Mouse (Mus musculus): Measurements from ENCODE around the gene Tnpo3. TPM values are rescaled to one million over a fixed set of nuclear protein-coding genes. Genes with fewer than 3 reads are reported as not detected.
A peak's percentile ranks its signal among the peaks of the same experiment; 100 is the strongest.

Gene Tnpo3
- 64.9 and 71.5 TPM in 2 replicates for total RNA-seq (2012; rRNA removed)
- 100 to 1,000 TPM; 139 to 148 TPM for polyA plus RNA-seq (2012; ENCODE audit: insufficient read depth in 1 of 2, insufficient read length in 2 of 2, low read depth in 1 of 2, low replicate concordance in 2 of 2, missing spikeins in 1 of 2)

DNA sequence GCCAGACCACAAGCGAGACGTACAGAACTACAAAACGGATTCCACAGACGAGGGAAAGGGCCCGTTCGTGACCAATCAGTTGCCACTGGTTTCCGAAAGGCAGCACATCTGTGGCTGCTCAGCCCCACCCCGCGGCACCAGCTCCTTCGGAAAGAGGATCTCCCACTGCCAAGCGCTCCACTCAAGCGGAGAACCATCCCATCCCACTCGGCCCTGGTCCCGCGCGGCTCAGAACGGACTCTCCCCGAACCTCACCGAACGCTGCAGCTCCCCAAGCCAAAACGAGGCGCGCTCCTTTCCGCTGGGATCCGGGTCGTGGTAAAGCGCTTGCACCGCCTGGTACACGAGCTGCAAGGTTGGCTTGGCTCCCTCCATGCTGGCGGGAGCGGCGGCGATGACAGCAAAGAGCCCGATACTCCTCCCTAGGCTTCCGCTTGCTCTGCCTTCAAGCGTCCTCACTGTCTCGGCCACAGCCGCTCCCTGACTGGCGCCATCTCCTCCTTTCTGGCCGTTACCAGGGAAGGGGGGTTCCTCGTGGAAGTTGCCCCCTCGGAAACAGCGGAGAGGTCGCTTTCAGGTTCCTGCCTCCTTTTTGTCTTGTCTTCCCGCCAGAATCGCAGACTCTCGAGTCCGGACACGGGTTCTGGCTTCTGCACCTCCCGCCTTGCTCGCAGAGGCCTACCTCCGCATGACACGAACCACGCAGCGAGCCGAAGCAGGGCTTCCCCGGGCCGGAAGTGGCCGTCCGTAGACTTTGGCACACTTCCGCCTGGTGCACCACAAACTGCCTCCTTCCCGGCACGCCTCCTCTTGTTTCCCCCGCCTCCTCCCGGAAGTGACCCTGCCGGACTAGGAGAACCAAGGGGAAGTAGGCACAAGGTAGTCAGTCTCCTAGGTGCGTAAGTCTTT lies at the start of gene Tnpo3:
Gene Tnpo3, minus strand, starts transcription at position 777 of the 909 bp plus-strand sequence.
- H3K27ac ChIP-seq (ENCODE audit: control insufficient read depth, low read depth, low read length): peak within 1 kb of the TSS; percentile 84
- H3K79me2 ChIP-seq (ENCODE audit: control insufficient read depth, insufficient read depth, low read length, poor library complexity): peaks cover 39% of the 10 kb centered on the region
- peak; percentile 98 for DNase-seq (ENCODE audit: low read depth, low spot score)
- H3K4me1 ChIP-seq (ENCODE audit: control insufficient read depth in 1 of 2, insufficient read depth in 2 of 2, low read length in 2 of 2): peaks cover 2 to 3% of the 10 kb centered on the region in 2 experiments; a peak in 3 of 4 replicates
- no peaks in the 10 kb centered on the region for H3K9me3 ChIP-seq (replicated peaks; ENCODE audit: insufficient read depth, low read length)
- peaks cover 2 to 18% of the 10 kb centered on the region in 2 experiments; a peak in 3 of 4 replicates for H3K36me3 ChIP-seq (ENCODE audit: control insufficient read depth in 1 of 2, insufficient read depth in 2 of 2, low read length in 2 of 2)
- peak within 1 kb of the TSS; percentile 80 for H3K9ac ChIP-seq (ENCODE audit: control insufficient read depth, low read depth, low read length, poor library complexity, severe bottlenecking)
- H3K27me3 ChIP-seq (ENCODE audit: control insufficient read depth in 1 of 2, insufficient read depth in 2 of 2, low read length in 2 of 2): no peaks in the 10 kb centered on the region; a peak in 1 of 4 replicates
- peak within 1 kb of the TSS; percentile 86 to 90 for H3K4me3 ChIP-seq (ENCODE audit: control insufficient read depth in 1 of 2, insufficient read depth in 1 of 2, low read depth in 2 of 2, low read length in 2 of 2)
- no peak for TF ChIP-seq POLR2AphosphoS5 (IDR thresholded peaks at IDR 0.05; ENCODE audit: borderline replicate concordance, low read depth, low read length)
- TF ChIP-seq CTCF (IDR thresholded peaks at IDR 0.05 in 2 of 3, conservative IDR thresholded peaks at IDR 0.05 in 1 of 3; ENCODE audit: control insufficient read depth in 1 of 3, insufficient read depth in 1 of 3, low read depth in 2 of 3, low read length in 3 of 3, poor library complexity in 1 of 3, severe bottlenecking in 1 of 3): no peak
- peak; percentile 89 for TF ChIP-seq SIN3A (IDR thresholded peaks at IDR 0.05; ENCODE audit: low read length)
- TF ChIP-seq UBTF (IDR thresholded peaks at IDR 0.05; ENCODE audit: borderline replicate concordance, insufficient read depth, low read depth, low read length): no peak
- no peak for TF ChIP-seq GABPA (IDR thresholded peaks at IDR 0.05; ENCODE audit: low read depth, low read length)
- peak; percentile 40; the same call in 1 of the 2 replicates for TF ChIP-seq MYB (IDR thresholded peaks at IDR 0.05; ENCODE audit: low read depth, low read length)
- TF ChIP-seq SMC3 (IDR thresholded peaks at IDR 0.05; ENCODE audit: low read depth, low read length): no peak
- TF ChIP-seq HCFC1 (IDR thresholded peaks at IDR 0.05; ENCODE audit: low read depth, low read length): peak; percentile 89
- no peak for TF ChIP-seq GATA1 (IDR thresholded peaks at IDR 0.05; ENCODE audit: low read depth, low read length)
- no peak for TF ChIP-seq ZC3H11A (IDR thresholded peaks at IDR 0.05; ENCODE audit: low read depth, low read length)
- TF ChIP-seq USF2 (IDR thresholded peaks at IDR 0.05; ENCODE audit: borderline replicate concordance in 1 of 2, insufficient read depth in 1 of 2, low read depth in 1 of 2, low read length in 2 of 2): no peak
- TF ChIP-seq TAL1 (IDR thresholded peaks at IDR 0.05; ENCODE audit: low read length): no peak
- no peak for TF ChIP-seq RAD21 (IDR thresholded peaks at IDR 0.05; ENCODE audit: low read depth, low read length)
- TF ChIP-seq MYC (IDR thresholded peaks at IDR 0.05; ENCODE audit: low read depth, low read length): peak; percentile 45; the same call in 1 of the 2 replicates
- no peak for TF ChIP-seq TCF12 (IDR thresholded peaks at IDR 0.05; ENCODE audit: low read depth, low read length)
- peak; percentile 74 for TF ChIP-seq TBP (IDR thresholded peaks at IDR 0.05; ENCODE audit: low read depth, low read length)
- no peak for TF ChIP-seq MAFK (IDR thresholded peaks at IDR 0.05; ENCODE audit: borderline replicate concordance, low read depth, low read length)
- no peak for TF ChIP-seq MEF2A (IDR thresholded peaks at IDR 0.05; ENCODE audit: extremely low read depth, insufficient replicate concordance, low read depth, low read length, poor library complexity, severe bottlenecking)
- no peak for TF ChIP-seq JUND (IDR thresholded peaks at IDR 0.05; ENCODE audit: low read depth, low read length)
- TF ChIP-seq BHLHE40 (IDR thresholded peaks at IDR 0.05; ENCODE audit: borderline replicate concordance, low read depth, low read length): no peak
- TF ChIP-seq RCOR1 (IDR thresholded peaks at IDR 0.05; ENCODE audit: low read depth, low read length): no peak
- peak; percentile 35; the same call in 1 of the 2 replicates for TF ChIP-seq CHD1 (IDR thresholded peaks at IDR 0.05; ENCODE audit: low read depth, low read length)
- no peak for TF ChIP-seq CHD2 (IDR thresholded peaks at IDR 0.05; ENCODE audit: low read length)
- no peak for TF ChIP-seq E2F4 (IDR thresholded peaks at IDR 0.05; ENCODE audit: borderline replicate concordance, low read depth, low read length)
- TF ChIP-seq MAZ (IDR thresholded peaks at IDR 0.05; ENCODE audit: low read depth, low read length): no peak
- TF ChIP-seq ZKSCAN1 (IDR thresholded peaks at IDR 0.05; ENCODE audit: low read depth, low read length): no peak
- no peak for TF ChIP-seq ZNF384 (IDR thresholded peaks at IDR 0.05; ENCODE audit: low read depth, low read length)
- TF ChIP-seq NELFE (IDR thresholded peaks at IDR 0.05; ENCODE audit: low read depth, low read length): peak; percentile 90
- TF ChIP-seq NRF1 (IDR thresholded peaks at IDR 0.05; ENCODE audit: insufficient read depth, low read depth, low read length, poor library complexity, severe bottlenecking): no peak
- TF ChIP-seq ELF1 (IDR thresholded peaks at IDR 0.05; ENCODE audit: low read depth, low read length): peak; percentile 93
- TF ChIP-seq USF1 (IDR thresholded peaks at IDR 0.05; ENCODE audit: low read depth, low read length): 0 out of 2 replicates have a peak, but pooled peaks have one; percentile 28
- peak; percentile 93 for TF ChIP-seq ZMIZ1 (IDR thresholded peaks at IDR 0.05; ENCODE audit: low read depth, low read length)
- TF ChIP-seq ETS1 (IDR thresholded peaks at IDR 0.05; ENCODE audit: low read depth, low read length): 0 out of 2 replicates have a peak, but pooled peaks have one; percentile 40

Data from MEL (cell line).